Mouse (Mus musculus): ENCODE measurements at regions not wholly inside any gene's neighbourhood (a gene's known extent, or its start where the extent isn't known, plus 50 kb on each side); places are given as distances from the start of the nearest gene placed in this dataset.

GRCm38 (mm10) chr13:70474746-70475145, 162.7 kb downstream of the Ice1 start:
- DNase-seq (ENCODE audit: low spot score in 2 of 2): no peak

GRCm38 (mm10) chr13:70475366-70475765, 162.1 kb downstream of the Ice1 start:
- no peak for DNase-seq (ENCODE audit: low spot score in 2 of 2)

- no peak for DNase-seq (ENCODE audit: low spot score in 2 of 2)
Measured at GRCm38 (mm10) chr13:70499302-70499701, 138.1 kb downstream of the Ice1 start.
